Mouse (Mus musculus): Measurements from ENCODE around the gene Polr2g.

DNA sequence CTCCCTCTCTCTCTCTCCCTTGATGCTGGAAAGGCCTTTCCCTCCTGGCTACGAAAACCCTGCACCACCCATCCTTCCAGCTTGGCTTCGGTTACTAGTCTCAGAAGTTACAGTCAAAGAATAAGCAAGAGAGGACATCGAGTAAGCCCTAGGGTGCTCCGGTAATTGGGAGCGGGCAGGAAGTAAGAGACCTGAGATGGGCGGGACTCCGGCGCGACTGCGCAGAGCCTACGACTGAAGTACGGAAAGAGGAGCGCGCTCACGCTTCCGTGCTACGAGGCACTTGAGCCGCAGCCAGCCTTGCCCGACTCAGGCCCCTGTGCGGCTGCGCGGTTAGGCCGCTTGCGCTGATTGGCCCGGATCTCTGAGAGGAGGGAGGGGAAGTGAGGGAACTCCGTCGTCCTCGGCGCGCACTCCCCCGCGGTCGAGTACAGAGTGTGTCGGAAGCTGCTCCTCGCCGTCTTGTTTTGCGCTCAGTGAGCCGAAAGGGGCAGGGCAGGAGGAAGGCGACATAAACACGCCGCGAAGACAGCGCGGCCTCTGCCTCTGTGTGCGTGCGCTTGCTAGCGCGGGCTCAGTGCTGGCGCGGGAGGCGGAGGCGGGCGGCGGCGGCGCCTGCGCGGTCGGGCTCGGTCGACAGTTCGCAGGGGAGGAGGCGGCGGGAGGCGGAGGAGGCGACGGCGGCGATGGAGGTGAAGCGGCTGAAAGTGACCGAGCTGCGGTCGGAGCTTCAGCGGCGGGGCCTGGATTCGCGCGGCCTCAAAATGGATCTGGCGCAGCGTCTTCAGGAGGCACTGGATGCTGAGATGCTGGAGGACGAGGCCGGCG lies 21.4 kb upstream of the Polr2g start, which contains the start of gene Hnrnpul2:
- TF ChIP-seq CTCF (IDR thresholded peaks at IDR 0.05; ENCODE audit: borderline replicate concordance, insufficient read depth, low read length) (no peak), POLR2A (IDR thresholded peaks at IDR 0.05; ENCODE audit: low read depth, low read length) (peak; percentile 97)
